In genomic region chr7:122876286-122876685, GRCm38 (mm10) we compare ENCODE assay signal across 18 mouse cellular contexts.
"Had no signal": no experiment of that assay in that cellular context is flagged by ENCODE, and none has a peak within 500 bp of the region (broad histone marks: within the 10 kb centered on the region; RNA-seq: fewer than 3 reads in every experiment).

No protein-coding gene starts in this region.

- ATAC-seq: liver, postnatal 0 days; lung, postnatal 0 days; midbrain, embryonic 13.5 days; midbrain, embryonic 15.5 days had no signal

- H3K4me3 ChIP-seq: lung, embryonic 15.5 days; megakaryocyte, embryonic 14.5 days; midbrain, embryonic 13.5 days; midbrain, embryonic 15.5 days; neural tube, embryonic 12.5 days had no signal

- DNase-seq: liver, postnatal 0 days; lung, adult 2 months; lung, postnatal 14 days; lung, postnatal 36 days; right cerebral cortex, adult 18-20 months; right cerebral cortex, postnatal 25 days; right cerebral cortex, postnatal 4 days; spleen, adult 18-20 months; thymus, adult 18-20 months; thymus, postnatal 25 days had no signal

- H3K4me1 ChIP-seq: lung, embryonic 15.5 days; midbrain, embryonic 13.5 days; midbrain, embryonic 15.5 days; neural tube, embryonic 12.5 days had no signal

- H3K4me2 ChIP-seq: lung, embryonic 15.5 days; midbrain, embryonic 11.5 days; midbrain, embryonic 13.5 days; midbrain, embryonic 15.5 days; neural tube, embryonic 12.5 days had no signal

- H3K36me3 ChIP-seq: lung, embryonic 15.5 days; midbrain, embryonic 13.5 days; midbrain, embryonic 15.5 days; neural tube, embryonic 12.5 days had no signal

- H3K27me3 ChIP-seq: lung, embryonic 15.5 days; midbrain, embryonic 13.5 days; midbrain, embryonic 15.5 days; neural tube, embryonic 12.5 days had no signal

- H3K9me3 ChIP-seq: lung, embryonic 15.5 days; midbrain, embryonic 13.5 days; midbrain, embryonic 15.5 days; neural tube, embryonic 12.5 days had no signal

- H3K9ac ChIP-seq: liver, postnatal 0 days; lung, embryonic 15.5 days; midbrain, embryonic 13.5 days; midbrain, embryonic 15.5 days; neural tube, embryonic 12.5 days had no signal

- H3K27ac ChIP-seq: lung, embryonic 15.5 days; macrophage; midbrain, embryonic 13.5 days; midbrain, embryonic 15.5 days; neural tube, embryonic 12.5 days had no signal
